Mouse (Mus musculus) liver, adult 10 weeks (tissue): Measurements from ENCODE around the gene Kpna2. TPM values are rescaled to one million over a fixed set of nuclear protein-coding genes. Genes with fewer than 3 reads are reported as not detected.

ENCODE experiments used
- polyA plus RNA-seq: library from polyadenylated mRNA; stranded (reverse); fragments of 350-450 nt; fragmentation: Illumina TruSeq; extraction: RNeasy Lipid Tissue Mini Kit (QIAGEN cat#74804); gene quantifications from one replicate; pipeline ENCODE4 v1.2.3, GENCODE M21; 2014; ENCODE audit warnings: low read depth, low replicate concordance

Gene Kpna2
- polyA plus RNA-seq: 60.3 TPM

DNA sequence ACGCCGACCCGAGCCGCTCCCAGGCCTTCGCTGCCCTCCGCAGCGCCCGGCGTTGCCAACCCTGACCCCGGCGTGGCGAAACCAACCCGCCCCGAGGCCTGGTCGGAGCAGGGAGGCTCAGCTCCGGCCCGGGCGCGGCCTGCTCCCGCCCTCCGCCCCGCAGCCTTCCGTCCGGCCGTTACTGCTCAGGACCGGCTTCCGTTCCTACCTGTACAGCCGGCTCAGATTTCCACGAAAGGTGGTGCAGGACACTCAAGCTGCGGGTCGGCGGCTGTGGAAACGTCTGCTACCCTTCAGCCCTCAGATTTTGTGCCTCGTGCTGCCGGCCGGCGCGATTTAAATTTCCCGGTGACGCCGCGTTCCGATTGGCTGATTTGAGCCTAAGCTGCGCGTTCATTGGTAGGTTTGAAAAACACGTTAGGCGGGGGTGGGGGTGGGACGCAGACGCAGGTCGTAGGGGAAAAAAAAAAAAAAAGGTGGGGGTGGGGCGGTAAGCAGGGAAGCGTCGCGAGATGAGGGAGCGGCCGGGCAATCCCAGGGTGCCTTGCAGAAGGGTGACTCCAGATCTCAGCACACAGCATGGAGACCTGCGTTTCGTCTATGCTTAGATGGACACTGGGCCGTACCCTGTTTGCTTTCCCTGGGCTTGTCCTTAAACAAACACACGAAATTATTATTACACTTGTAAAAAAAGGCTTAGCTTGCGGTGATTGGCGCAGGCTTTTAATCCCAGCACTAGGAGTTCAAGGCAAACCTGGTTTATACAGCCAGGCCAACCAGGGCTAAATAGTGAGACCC, at the start of gene Kpna2:
TSS of gene Kpna2 (minus strand) at position 391 of the 798 bp plus-strand sequence.

GRCm38 (mm10) chr11:107025411-107026321, 26.3 kb upstream of the Kpna2 start, which contains the start of gene 1810010H24Rik:
Gene 1810010H24Rik (plus strand): TSS chr11:107025681.

Other genes with a start within 250 kb of the Kpna2 start
- gene Pecam1, start 248.9 kb downstream of the Kpna2 start, polyA plus RNA-seq: 4.7 TPM
- gene Milr1, start 248.3 kb downstream of the Kpna2 start, polyA plus RNA-seq: 1.5 TPM
- 6.5 TPM for gene Polg2, start 220.0 kb downstream of the Kpna2 start, polyA plus RNA-seq
- gene Ddx5, start 210.4 kb downstream of the Kpna2 start, polyA plus RNA-seq: 555 TPM
- 7.8 TPM for gene Cep95, start 210.3 kb downstream of the Kpna2 start, polyA plus RNA-seq
- 36.2 TPM for gene Smurf2, start 78.8 kb downstream of the Kpna2 start, polyA plus RNA-seq
- gene 1810010H24Rik, start 26.1 kb upstream of the Kpna2 start, polyA plus RNA-seq: 5.7 TPM
- gene Bptf, start 132.6 kb upstream of the Kpna2 start, polyA plus RNA-seq: 12.4 TPM
- 19.0 TPM for gene Nol11, start 189.8 kb upstream of the Kpna2 start, polyA plus RNA-seq